Mouse (Mus musculus) T-cell, adult 2 months (primary cell): Measurements from ENCODE around the gene Tspoap1.

ENCODE experiments used
- DNase-seq: peaks from one replicate; pipeline ENCODE4 v3.0.0; 2022; ENCODE audit warnings: low spot score

The Tspoap1 gene

GRCm38 (mm10) chr11:87745632-87746555, 14.4 kb upstream of the Tspoap1 start:
- no peak for DNase-seq

GRCm38 (mm10) chr11:87747312-87747711, 13.0 kb upstream of the Tspoap1 start:
- no peak for DNase-seq

GRCm38 (mm10) chr11:87747716-87748115, 12.6 kb upstream of the Tspoap1 start:
- DNase-seq: no peak

- DNase-seq: peak; percentile 89
Measured at GRCm38 (mm10) chr11:87748132-87749119, 11.9 kb upstream of the Tspoap1 start.

- peak; percentile 97 for DNase-seq
Measured at GRCm38 (mm10) chr11:87749192-87750042, 10.9 kb upstream of the Tspoap1 start.

- DNase-seq: no peak
Measured at GRCm38 (mm10) chr11:87750043-87750421, 10.3 kb upstream of the Tspoap1 start.

GRCm38 (mm10) chr11:87750521-87750920, 9.8 kb upstream of the Tspoap1 start:
- peak; percentile 80 for DNase-seq

- peak; percentile 33 for DNase-seq
Measured at GRCm38 (mm10) chr11:87751031-87751430, 9.3 kb upstream of the Tspoap1 start.

GRCm38 (mm10) chr11:87751491-87751966, 8.8 kb upstream of the Tspoap1 start:
- DNase-seq: peak; percentile 91

- no peak for DNase-seq
Measured at GRCm38 (mm10) chr11:87752307-87752706, 8.0 kb upstream of the Tspoap1 start.

GRCm38 (mm10) chr11:87753255-87753654, 7.1 kb upstream of the Tspoap1 start:
- DNase-seq: no peak

- DNase-seq: no peak
Measured at GRCm38 (mm10) chr11:87753891-87754501, 6.3 kb upstream of the Tspoap1 start.

GRCm38 (mm10) chr11:87754603-87755002, 5.7 kb upstream of the Tspoap1 start:
- DNase-seq: peak; percentile 90

GRCm38 (mm10) chr11:87755360-87756017, 4.9 kb upstream of the Tspoap1 start:
- peak; percentile 99 for DNase-seq

GRCm38 (mm10) chr11:87756251-87756820, 4.0 kb upstream of the Tspoap1 start:
- peak; percentile 79 for DNase-seq

- DNase-seq: peak; percentile 71
Measured at GRCm38 (mm10) chr11:87757001-87757954, 3.1 kb upstream of the Tspoap1 start.

- DNase-seq: peak; percentile 56
Measured at GRCm38 (mm10) chr11:87758161-87758911, 2.0 kb upstream of the Tspoap1 start.

- DNase-seq: peak; percentile 54
Measured at GRCm38 (mm10) chr11:87758957-87759608, 1.3 kb upstream of the Tspoap1 start.
